ENCODE assay signal across 8 mouse cellular contexts in the genomic region with DNA sequence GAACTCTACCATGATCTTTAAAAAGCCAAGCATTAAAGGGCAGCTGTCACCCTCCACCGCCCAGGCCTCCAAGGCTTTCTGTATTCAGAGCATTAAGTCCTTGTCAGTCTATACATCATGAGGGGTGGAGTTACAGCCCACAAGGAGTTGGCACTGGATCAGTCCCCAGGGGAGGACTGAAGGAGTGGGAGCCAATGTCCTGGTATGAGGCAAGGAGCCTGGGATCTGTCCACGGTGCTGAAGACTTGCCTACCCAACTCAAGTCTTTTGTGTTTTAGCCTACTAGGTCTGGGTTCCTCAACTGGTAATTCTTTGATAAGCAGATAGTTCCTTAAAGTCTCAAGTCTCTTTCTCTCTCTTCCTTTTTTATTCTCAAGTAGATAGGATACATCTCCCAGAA.
A peak's percentile ranks its signal among the peaks of the same experiment; 100 is the strongest.
DNase-seq lines count a peak whose midpoint lies in the region; ATAC-seq lines count a peak whose summit lies in the region.

No protein-coding gene starts in this region.

- H3K27me3 ChIP-seq in limb, embryonic 11.5 days (ENCODE audit: control insufficient read depth, insufficient read depth, low read length): no peaks in the 10 kb centered on the region
- H3K27me3 ChIP-seq in splenic B cell, adult 2 months (ENCODE audit: control insufficient read depth, insufficient read depth, low read length, poor library complexity, severe bottlenecking): no peaks in the 10 kb centered on the region

- no peak overlapping the region for H3K4me2 ChIP-seq in limb, embryonic 11.5 days (ENCODE audit: low read depth, severe bottlenecking)

- H3K36me3 ChIP-seq in limb, embryonic 11.5 days (ENCODE audit: control insufficient read depth, insufficient read depth, low read length): no peaks in the 10 kb centered on the region
- no peaks in the 10 kb centered on the region for H3K36me3 ChIP-seq in splenic B cell, adult 2 months (ENCODE audit: control insufficient read depth, insufficient read depth, low read length, poor library complexity, severe bottlenecking)

- H3K4me1 ChIP-seq in limb, embryonic 11.5 days (ENCODE audit: control insufficient read depth, insufficient read depth, low read length): no peaks in the 10 kb centered on the region

- 9% methylated on average over 2 of the region's 2 CpGs for WGBS in limb, embryonic 11.5 days

- no peaks in the 10 kb centered on the region for H3K9me3 ChIP-seq in limb, embryonic 11.5 days (ENCODE audit: control insufficient read depth, low read length)

- intact Hi-C loops in left cerebral cortex, postnatal 25 days (cut with DNase I): no loop called here

- H3K27ac ChIP-seq in limb, embryonic 11.5 days (replicated peaks; ENCODE audit: low read depth, low read length): no peak overlapping the region

- no peak for ATAC-seq in CD4-positive, CD25-positive, alpha-beta regulatory T cell, adult 4 months
- ATAC-seq in limb, embryonic 11.5 days (ENCODE audit: insufficient number of reproducible peaks, low FRiP score, low TSS enrichment, low read depth): no peak

- peak; percentile 3 for DNase-seq in CD4-positive, CD25-positive, alpha-beta regulatory T cell, adult 2 months (ENCODE audit: low read depth, low spot score)
- peak; percentile 34 for DNase-seq in urinary bladder, postnatal 14 days (ENCODE audit: low spot score)
- no peak for DNase-seq in urinary bladder, adult 2 months (ENCODE audit: low spot score)
- DNase-seq in limb, embryonic 11.5 days (ENCODE audit: low spot score): peak; percentile 87
- peak; percentile 8 for DNase-seq in splenic B cell, adult 2 months (ENCODE audit: low read depth, low spot score)
- no peak for DNase-seq in left cerebral cortex, postnatal 25 days (ENCODE audit: low spot score in 2 of 2)
- no peak for DNase-seq in spleen, postnatal 14 days (ENCODE audit: low spot score in 2 of 2)

- no peak overlapping the region for H3K9ac ChIP-seq in limb, embryonic 11.5 days (ENCODE audit: low read length)

- no peak overlapping the region for H3K4me3 ChIP-seq in limb, embryonic 11.5 days (ENCODE audit: low read depth, low read length)

Comparison
In these comparisons a context has a peak if more than half of its experiments do, and no peak if none do; other contexts are left out.
1. DNase-seq: peak in CD4-positive, CD25-positive, alpha-beta regulatory T cell, adult 2 months (single experiment), urinary bladder, postnatal 14 days (single experiment), limb, embryonic 11.5 days (single experiment) and splenic B cell, adult 2 months (single experiment); none in urinary bladder, adult 2 months (single experiment), left cerebral cortex, postnatal 25 days (0 of 2) and spleen, postnatal 14 days (0 of 2).